Mouse (Mus musculus) bone marrow, adult 2 months (tissue): ENCODE measurements around the gene Rhoa. TPM values are rescaled to one million over a fixed set of nuclear protein-coding genes. Genes with fewer than 3 reads are reported as not detected.

Experiments used
- H3K27ac ChIP-seq: fragments of 200-500 bp; 2 replicates; pipeline ENCODE4 v1.5.1; 2012; ENCODE audit warnings: low read depth, mild to moderate bottlenecking, control low read depth, inconsistent platforms, low read length; ENCODE audit not compliant: control insufficient read depth, poor library complexity, insufficient read depth
- H3K4me1 ChIP-seq: fragments of 200-500 bp; 2 replicates; pipeline ENCODE4 v1.6.1; 2011; ENCODE audit warnings: low read length; ENCODE audit not compliant: control insufficient read depth, insufficient read depth
- H3K4me3 ChIP-seq: fragments of 200-500 bp; replicated peaks from 2 replicates; pipeline ENCODE3; 2011; ENCODE audit warnings: mild to moderate bottlenecking, low read depth, low read length, control low read depth; ENCODE audit not compliant: control insufficient read depth
- CTCF ChIP-seq: fragments of 200-500 bp; IDR thresholded peaks from 2 replicates; pipeline ENCODE4 v1.5.1; 2011; ENCODE audit warnings: low read length, control low read depth; ENCODE audit not compliant: control insufficient read depth, insufficient read depth
- POLR2A ChIP-seq: fragments of 200-500 bp; IDR thresholded peaks from 2 replicates; pipeline ENCODE4 v1.6.1; 2011; ENCODE audit warnings: low read depth, mild to moderate bottlenecking, control low read depth, low read length, borderline replicate concordance; ENCODE audit not compliant: control insufficient read depth
- WGBS: fragments of 180-500 bp; shearing (Covaris S2); methylation state at CpG from one replicate; pipeline ENCODE4 v1.1.7; 2018; 5-methylcytosine and 5-hydroxymethylcytosine counted together
- polyA plus RNA-seq: library from polyadenylated mRNA; stranded (reverse); fragments of >200 nt; gene quantifications from 2 replicates; pipeline ENCODE4 v1.2.4, GENCODE M21; 2011; ENCODE audit warnings: low replicate concordance; ENCODE audit not compliant: missing spikeins, insufficient read depth, insufficient read length

Rhoa gene
- polyA plus RNA-seq, result 138 and 223 TPM in 2 replicates

DNA sequence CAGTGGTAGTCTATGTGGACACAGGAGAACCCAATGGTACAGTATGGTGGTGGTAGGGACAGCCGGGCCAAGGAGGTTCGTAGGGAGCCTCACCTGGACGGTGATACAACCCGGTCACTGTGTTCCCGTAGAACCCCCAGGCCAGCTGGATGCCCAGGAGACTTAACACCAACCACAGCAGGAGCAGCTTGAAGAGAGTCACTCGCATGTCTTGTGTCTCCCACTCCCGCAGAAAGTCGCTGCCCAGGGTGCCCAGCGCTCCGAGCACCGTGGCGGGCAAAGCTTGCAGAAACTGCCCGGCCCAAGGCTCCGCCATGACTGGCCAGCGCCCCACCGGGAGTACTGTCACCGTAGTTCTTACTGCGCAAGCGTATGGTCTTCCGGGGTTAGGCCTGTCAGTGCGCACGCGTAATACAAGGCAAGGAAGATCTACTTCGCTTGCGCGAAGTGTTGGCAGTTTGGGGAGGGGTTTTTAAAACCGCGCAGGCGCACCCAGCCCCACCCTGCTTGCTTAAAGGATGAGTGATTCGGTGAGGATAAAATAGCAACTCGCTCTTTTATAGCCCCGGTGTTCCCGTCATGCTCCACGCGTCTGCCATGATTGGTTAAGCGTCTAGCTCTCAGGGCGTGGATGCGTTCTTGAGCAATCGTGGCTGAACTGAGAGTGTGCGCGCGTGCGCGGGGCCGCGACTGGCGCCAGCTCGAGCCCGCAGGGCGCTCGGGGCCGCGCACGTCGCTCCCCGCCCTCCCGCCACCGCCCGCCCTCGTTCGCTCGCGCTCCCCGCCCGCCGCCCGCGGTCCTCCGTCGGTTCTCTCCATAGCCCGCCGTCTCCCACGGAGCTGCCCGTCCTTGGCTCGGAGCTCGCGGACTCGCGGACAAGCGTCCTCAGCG lies at the start of gene Rhoa, which contains the start of gene Tcta:
Rhoa (plus strand) TSS at position 501 of the 892 bp plus-strand sequence.
Tcta (minus strand) TSS at position 532 of the 892 bp plus-strand sequence.
- 1% methylated on average over 81 of the region's 81 CpGs for WGBS
- Histone ChIP-seq H3K4me3 (peak within 1 kb of the TSS; percentile 93), H3K27ac (peak within 1 kb of the TSS; percentile 99), H3K4me1 (peaks cover 4% of the 10 kb centered on the region; the same call in 1 of the 2 replicates)
- TF ChIP-seq POLR2A (peak; percentile 97), CTCF (no peak; the same call in 1 of the 2 replicates)

DNA sequence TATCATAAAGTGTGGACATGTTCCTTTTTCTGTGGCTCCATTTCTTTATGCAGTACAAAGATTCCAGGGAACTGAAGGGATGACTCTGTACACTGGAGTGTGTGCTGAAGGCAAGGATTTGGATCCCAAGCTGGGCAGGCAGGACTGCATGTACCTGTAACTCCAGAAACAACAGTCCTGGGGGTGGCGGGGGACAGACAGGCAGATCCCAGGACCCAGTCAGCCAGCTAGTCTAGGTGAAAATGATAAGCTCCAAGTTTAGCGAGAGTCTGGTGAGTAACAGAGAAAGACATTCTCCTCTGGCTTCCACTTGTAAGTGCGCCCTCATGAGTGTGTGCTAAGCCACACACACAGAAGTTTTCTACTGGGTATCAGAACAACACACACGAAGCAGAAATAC lies 45.4 kb upstream of the Rhoa start:
- H3K27ac ChIP-seq, result no peak overlapping the region
- no peaks in the 10 kb centered on the region; the same call in 1 of the 2 replicates for H3K4me1 ChIP-seq
- H3K4me3 ChIP-seq, result no peak overlapping the region
- TF ChIP-seq CTCF, result no peak
- no peak for TF ChIP-seq POLR2A
- WGBS, result 74% methylated on average over 4 of the region's 4 CpGs

DNA sequence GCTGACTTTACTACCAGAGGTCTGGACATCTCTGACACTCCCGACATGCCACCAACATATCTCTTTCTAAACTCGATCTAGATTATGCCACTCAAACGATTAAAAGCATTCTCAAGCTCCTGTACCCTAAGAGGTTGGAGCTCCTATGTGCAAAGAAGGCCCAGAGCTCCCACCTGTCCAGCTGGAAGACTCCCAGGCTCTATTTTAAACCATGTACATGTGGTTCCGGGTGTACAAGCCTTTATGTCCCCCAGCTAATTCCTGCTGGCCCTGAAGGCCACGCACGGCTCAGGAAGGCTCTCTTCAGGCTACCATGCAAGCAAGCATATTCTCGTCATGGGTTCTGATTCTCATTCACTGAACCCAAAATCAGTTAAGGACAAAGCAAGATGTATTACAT lies 44.1 kb upstream of the Rhoa start:
- 84% methylated on average over 7 of the region's 7 CpGs for WGBS
- H3K4me3 ChIP-seq, result no peak overlapping the region
- TF ChIP-seq CTCF (no peak), POLR2A (no peak)

DNA sequence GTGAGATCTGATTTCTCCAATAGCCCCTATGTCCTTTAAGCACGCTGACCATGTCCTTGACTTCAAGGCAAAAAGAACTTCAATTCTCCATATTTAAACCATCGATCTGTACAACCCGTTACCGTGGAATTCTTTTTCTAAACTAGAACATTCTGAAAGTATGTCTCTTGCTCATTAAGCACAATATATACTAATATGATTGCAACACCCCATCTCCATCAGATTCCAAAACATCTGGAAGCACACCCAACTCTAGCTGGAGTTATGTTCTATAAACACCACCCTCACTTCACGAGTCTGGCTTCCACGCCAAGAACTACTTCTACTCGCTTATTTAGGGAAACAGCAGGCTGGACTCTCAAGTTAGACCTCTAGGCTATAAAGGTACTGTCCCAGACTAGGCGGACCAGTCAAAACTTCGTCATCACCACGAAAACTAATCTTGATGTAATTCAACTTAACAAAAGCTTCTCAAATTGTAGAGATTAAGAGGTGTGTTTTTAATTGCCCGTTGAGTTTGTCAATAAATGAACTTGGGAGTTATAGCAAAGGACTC lies 43.4 kb upstream of the Rhoa start:
- 57% methylated on average over 11 of the region's 11 CpGs for WGBS

More for the DNA sequence above, 44.1 kb upstream of the Rhoa start:
- Histone ChIP-seq H3K27ac (no peak overlapping the region), H3K4me1 (no peaks in the 10 kb centered on the region; the same call in 1 of the 2 replicates)

DNA sequence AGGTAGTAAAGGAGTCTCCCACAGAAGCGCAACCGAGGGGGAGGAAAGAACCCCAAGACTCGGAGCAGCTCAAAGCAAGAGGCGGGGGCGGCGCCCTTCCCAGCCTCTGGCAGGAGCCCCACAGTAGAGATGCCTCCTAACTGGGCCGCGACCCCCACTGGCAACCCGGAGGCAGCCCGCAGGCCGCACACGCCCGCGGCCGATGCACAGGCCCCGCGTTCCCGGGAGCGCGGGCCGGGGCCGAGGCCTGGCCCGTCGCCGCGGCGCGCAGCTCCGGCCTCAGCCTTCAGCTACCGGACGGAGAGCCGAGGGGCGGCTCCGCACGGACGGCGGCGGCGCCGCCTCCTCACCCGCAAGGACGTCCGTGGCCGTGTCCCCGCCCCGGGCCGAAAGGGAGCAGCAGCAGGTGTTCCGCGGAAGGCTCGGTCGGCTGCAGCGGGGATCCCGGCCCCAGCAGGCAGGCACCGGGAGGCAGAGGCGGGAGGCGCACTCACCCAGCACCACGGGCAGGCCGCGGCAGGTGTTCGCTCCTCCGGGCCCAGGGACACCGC lies 42.7 kb upstream of the Rhoa start:
- peak overlapping the region; percentile 83 for H3K4me3 ChIP-seq
- peak overlapping the region; percentile 82 for H3K27ac ChIP-seq
- no peaks in the 10 kb centered on the region; the same call in 1 of the 2 replicates for H3K4me1 ChIP-seq
- no peak for TF ChIP-seq POLR2A
- TF ChIP-seq CTCF, result no peak
- WGBS, result under 1% methylated on average over 61 of the region's 62 CpGs

More for the DNA sequence above, 43.4 kb upstream of the Rhoa start:
- Histone ChIP-seq H3K4me3 (peak overlapping the region; percentile 83), H3K4me1 (no peaks in the 10 kb centered on the region; the same call in 1 of the 2 replicates), H3K27ac (no peak overlapping the region)
- no peak for TF ChIP-seq POLR2A
- TF ChIP-seq CTCF, result no peak

DNA sequence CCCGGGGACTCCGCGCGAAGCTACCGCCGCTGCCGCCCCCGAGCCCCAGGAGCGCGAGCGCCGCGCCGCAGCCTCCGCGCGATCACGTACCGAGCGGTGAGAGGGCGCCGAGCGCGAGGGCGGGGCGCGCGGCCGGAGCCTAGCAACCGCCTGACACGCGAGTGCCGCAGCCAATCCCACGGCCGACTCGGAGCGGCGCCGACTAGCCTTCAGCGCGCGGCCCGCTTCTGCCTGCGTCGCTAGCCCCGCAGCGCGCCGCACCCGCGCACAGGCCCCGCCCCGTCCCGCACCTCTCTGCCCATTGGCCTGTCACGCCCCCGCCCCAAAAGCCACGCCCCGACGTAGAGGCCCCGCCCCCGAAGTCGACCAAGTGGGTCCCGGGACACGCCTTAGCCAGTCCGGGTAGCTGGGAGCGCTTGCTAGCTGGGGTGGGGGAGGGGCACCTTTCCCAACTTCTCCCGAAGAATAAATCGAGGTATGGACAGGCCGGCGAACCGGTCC lies 42.2 kb upstream of the Rhoa start, which contains the start of gene Dag1:
Dag1 (minus strand) TSS at position 269 of the 501 bp plus-strand sequence.
- Histone ChIP-seq H3K27ac (peak within 1 kb of the TSS; percentile 82), H3K4me3 (peak within 1 kb of the TSS; percentile 83), H3K4me1 (no peaks in the 10 kb centered on the region; the same call in 1 of the 2 replicates)
- TF ChIP-seq CTCF (no peak), POLR2A (0 out of 2 replicates have a peak, but pooled peaks have one; percentile 1)
- under 1% methylated on average over 70 of the region's 71 CpGs for WGBS

DNA sequence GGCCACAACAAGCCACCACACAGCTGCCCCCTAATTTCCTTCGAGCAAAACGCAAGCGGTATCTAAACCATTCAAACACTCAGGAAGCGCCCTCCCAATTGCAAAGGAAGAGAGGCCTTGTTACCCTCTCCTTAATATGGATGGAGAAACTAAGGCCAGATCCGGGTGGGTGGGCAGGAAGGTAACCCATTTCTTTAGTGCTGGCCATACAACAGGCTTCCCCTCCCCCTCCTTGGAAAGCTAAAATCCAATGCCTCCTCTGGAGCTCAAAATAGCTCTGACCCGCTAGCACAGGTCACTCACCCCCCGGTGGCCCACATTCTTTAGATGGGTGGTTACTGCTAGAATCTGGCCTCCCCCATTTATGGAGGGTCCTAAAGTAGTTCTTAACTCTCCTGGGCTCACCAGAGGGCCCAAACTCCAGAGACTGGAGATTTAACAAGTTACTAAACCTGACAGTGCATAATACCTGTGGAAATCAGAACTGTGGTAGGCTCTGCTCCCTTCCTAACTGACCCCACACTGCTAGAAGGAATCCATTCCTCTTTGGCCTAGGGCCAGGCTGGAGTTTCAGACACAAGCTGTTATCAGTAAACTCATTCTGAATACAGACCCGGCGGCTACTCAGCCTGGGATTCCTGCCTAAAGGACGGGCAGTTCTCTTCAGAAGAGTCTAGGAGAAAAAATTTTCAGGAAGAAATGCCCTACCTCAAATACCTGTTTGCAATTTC lies 41.6 kb upstream of the Rhoa start:
- Histone ChIP-seq H3K4me3 (peak overlapping the region; percentile 83), H3K27ac (peak overlapping the region; percentile 53; the same call in 1 of the 2 replicates), H3K4me1 (no peaks in the 10 kb centered on the region; the same call in 1 of the 2 replicates)
- 21% methylated on average over 10 of the region's 10 CpGs for WGBS
- TF ChIP-seq POLR2A (no peak), CTCF (no peak)

DNA sequence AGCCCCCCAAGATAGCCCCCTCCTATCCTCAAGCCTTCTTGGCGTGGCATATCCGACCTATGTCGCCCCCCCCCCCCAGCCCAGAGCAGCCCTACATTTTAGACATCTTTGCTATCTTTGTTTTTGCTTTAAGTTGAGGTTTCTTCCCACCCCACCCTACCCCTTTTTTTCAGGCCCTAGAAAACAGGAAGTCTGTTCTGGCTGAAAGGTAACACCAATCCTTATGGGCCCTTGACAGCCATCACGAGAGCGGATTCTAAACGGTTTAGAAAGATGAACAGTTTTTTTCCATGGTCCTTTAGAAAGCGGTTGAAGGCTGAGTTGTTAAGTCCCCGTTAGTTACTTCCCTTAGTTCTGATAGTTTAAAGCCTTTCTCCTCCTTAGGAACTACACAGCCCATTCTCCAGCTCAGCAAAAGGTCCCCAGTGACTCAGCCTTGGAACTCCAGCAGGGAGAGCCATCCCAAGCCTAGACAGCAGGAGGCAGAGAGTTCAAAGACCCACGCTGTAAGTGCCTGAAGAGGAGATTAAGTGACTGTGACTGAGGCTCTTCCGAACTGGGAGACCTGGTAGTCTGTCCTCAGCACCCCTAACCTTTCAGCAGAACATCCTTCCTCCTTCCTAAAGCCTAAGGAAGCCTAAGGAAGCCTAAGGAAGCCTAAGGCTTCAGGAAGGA lies 39.5 kb upstream of the Rhoa start:
- TF ChIP-seq POLR2A, result no peak
- no peak for TF ChIP-seq CTCF
- Histone ChIP-seq H3K4me3 (no peak overlapping the region), H3K27ac (no peak overlapping the region), H3K4me1 (no peaks in the 10 kb centered on the region; the same call in 1 of the 2 replicates)
- WGBS, result 35% methylated on average over 10 of the region's 10 CpGs
